Mouse (Mus musculus): Measurements from ENCODE around the gene Acvr1. TPM values are rescaled to one million over a fixed set of nuclear protein-coding genes. Genes with fewer than 3 reads are reported as not detected.
A peak's percentile ranks its signal among the peaks of the same experiment; 100 is the strongest.

Gene Acvr1
- total RNA-seq, 2 experiments from 2014 or later = 37.6 to 43.2 TPM

GRCm38 (mm10) chr2:58419571-58419970 lies 147.4 kb downstream of the Acvr1 start:
- no peak for DNase-seq (ENCODE audit: low spot score in 2 of 2)

- DNase-seq (ENCODE audit: low spot score in 2 of 2) = no peak
Measured at GRCm38 (mm10) chr2:58418109-58418508, 148.8 kb downstream of the Acvr1 start.

GRCm38 (mm10) chr2:58417684-58418083 lies 149.3 kb downstream of the Acvr1 start:
- no peak for DNase-seq (ENCODE audit: low spot score in 2 of 2)

GRCm38 (mm10) chr2:58415037-58415436 lies 151.9 kb downstream of the Acvr1 start:
- DNase-seq (ENCODE audit: low spot score in 2 of 2) = no peak

- DNase-seq (ENCODE audit: low spot score in 2 of 2) = no peak
Measured at GRCm38 (mm10) chr2:58408926-58409634, 157.9 kb downstream of the Acvr1 start.

GRCm38 (mm10) chr2:58403481-58403880 lies 163.5 kb downstream of the Acvr1 start:
- DNase-seq (ENCODE audit: low spot score in 2 of 2) = no peak

GRCm38 (mm10) chr2:58388601-58389000 lies 178.4 kb downstream of the Acvr1 start:
- no peak for DNase-seq (ENCODE audit: low spot score in 2 of 2)

GRCm38 (mm10) chr2:58380020-58380419 lies 186.9 kb downstream of the Acvr1 start:
- DNase-seq (ENCODE audit: low spot score in 2 of 2) = peak in 1 of 2 experiments; percentile 16

- no peak for DNase-seq (ENCODE audit: low spot score in 2 of 2)
Measured at GRCm38 (mm10) chr2:58379475-58379874, 187.5 kb downstream of the Acvr1 start.

- no peak for DNase-seq (ENCODE audit: low spot score in 2 of 2)
Measured at GRCm38 (mm10) chr2:58377417-58378130, 189.4 kb downstream of the Acvr1 start.

- DNase-seq (ENCODE audit: low spot score in 2 of 2) = no peak
Measured at GRCm38 (mm10) chr2:58366196-58366595, 200.8 kb downstream of the Acvr1 start.

GRCm38 (mm10) chr2:58361361-58362046 lies 205.5 kb downstream of the Acvr1 start:
- no peak for DNase-seq (ENCODE audit: low spot score in 2 of 2)

- DNase-seq (ENCODE audit: low spot score in 2 of 2) = no peak
Measured at GRCm38 (mm10) chr2:58358132-58358460, 208.9 kb downstream of the Acvr1 start.

- DNase-seq (ENCODE audit: low spot score in 2 of 2) = peak; percentile 31 to 40
Measured at GRCm38 (mm10) chr2:58357414-58358131, 209.4 kb downstream of the Acvr1 start, which contains the start of gene Acvr1c. Gene Acvr1c (minus strand): TSS chr2:58357895.

- no peak for DNase-seq (ENCODE audit: low spot score in 2 of 2)
Measured at GRCm38 (mm10) chr2:58357068-58357413, 209.9 kb downstream of the Acvr1 start.

- no peak for DNase-seq (ENCODE audit: low spot score in 2 of 2)
Measured at GRCm38 (mm10) chr2:58354389-58354788, 212.6 kb downstream of the Acvr1 start.

- DNase-seq (ENCODE audit: low spot score in 2 of 2) = no peak
Measured at GRCm38 (mm10) chr2:58352846-58353245, 214.1 kb downstream of the Acvr1 start.

- no peak for DNase-seq (ENCODE audit: low spot score in 2 of 2)
Measured at GRCm38 (mm10) chr2:58350657-58351056, 216.3 kb downstream of the Acvr1 start.
